Mouse (Mus musculus): ENCODE data around the gene Olfr120. TPM values are rescaled to one million over a fixed set of nuclear protein-coding genes. Genes with fewer than 3 reads are reported as not detected.
"Not testable (repeated sequence)": the region's sequence is repeated elsewhere in the genome, so short reads cannot be mapped to it uniquely, and the experiment has no call there.

Gene Olfr120
- polyA plus RNA-seq (2014; fragmentation: Nextera tagmentation; extraction: Ambion mirVana): not detected in 2 replicates

GRCm38 (mm10) chr17:37721508-37721907, at the start of gene Olfr120:
Gene Olfr120 (plus strand): TSS chr17:37721808.
- Histone ChIP-seq H3K27ac (ENCODE audit: low read depth, low read length) (no peak within 1 kb of the TSS), H3K4me1 (ENCODE audit: control insufficient read depth, insufficient read depth, low read length) (no peaks in the 10 kb centered on the region), H3K36me3 (ENCODE audit: control insufficient read depth, insufficient read depth, low read length) (no peaks in the 10 kb centered on the region), H3K9me3 (ENCODE audit: control insufficient read depth, low read length) (no peaks in the 10 kb centered on the region), H3K9ac (ENCODE audit: low read depth, low read length) (no peak within 1 kb of the TSS), H3K4me3 (ENCODE audit: low read length) (no peak within 1 kb of the TSS), H3K4me2 (replicated peaks; ENCODE audit: low read depth, low read length) (no peak within 1 kb of the TSS), H3K27me3 (ENCODE audit: control insufficient read depth, insufficient read depth, low read length) (no peaks in the 10 kb centered on the region)
- ATAC-seq (ENCODE audit: low FRiP score, low TSS enrichment): no peak
- 69% methylated on average over 1 of the region's 1 CpGs for whole genome bisulfite sequencing

GRCm38 (mm10) chr17:37696264-37696663, 25.3 kb upstream of the Olfr120 start, which contains the start of gene Olfr119:
Gene Olfr119 (plus strand): TSS chr17:37696564.
- not testable (repeated sequence) for H3K27me3 ChIP-seq (ENCODE audit: control insufficient read depth, insufficient read depth, low read length); H3K4me2 ChIP-seq (replicated peaks; ENCODE audit: low read depth, low read length); H3K27ac ChIP-seq (ENCODE audit: low read depth, low read length); H3K9me3 ChIP-seq (ENCODE audit: control insufficient read depth, low read length); H3K36me3 ChIP-seq (ENCODE audit: control insufficient read depth, insufficient read depth, low read length); ATAC-seq (ENCODE audit: low FRiP score, low TSS enrichment); H3K4me1 ChIP-seq (ENCODE audit: control insufficient read depth, insufficient read depth, low read length); H3K9ac ChIP-seq (ENCODE audit: low read depth, low read length); H3K4me3 ChIP-seq (ENCODE audit: low read length)
- 70% methylated on average over 1 of the region's 1 CpGs for WGBS

GRCm38 (mm10) chr17:37738070-37738469, 16.5 kb downstream of the Olfr120 start:
- no peak for ATAC-seq (ENCODE audit: low FRiP score, low TSS enrichment)
- Histone ChIP-seq H3K9me3 (ENCODE audit: control insufficient read depth, low read length) (no peaks in the 10 kb centered on the region), H3K27me3 (ENCODE audit: control insufficient read depth, insufficient read depth, low read length) (no peaks in the 10 kb centered on the region), H3K27ac (ENCODE audit: low read depth, low read length) (no peak overlapping the region), H3K9ac (ENCODE audit: low read depth, low read length) (no peak overlapping the region), H3K4me2 (replicated peaks; ENCODE audit: low read depth, low read length) (no peak overlapping the region), H3K4me1 (ENCODE audit: control insufficient read depth, insufficient read depth, low read length) (no peaks in the 10 kb centered on the region), H3K4me3 (ENCODE audit: low read length) (no peak overlapping the region), H3K36me3 (ENCODE audit: control insufficient read depth, insufficient read depth, low read length) (no peaks in the 10 kb centered on the region)
- WGBS: 57% methylated on average over 7 of the region's 7 CpGs

GRCm38 (mm10) chr17:37768307-37768706, 46.7 kb downstream of the Olfr120 start, which contains the start of gene Olfr122:
Gene Olfr122 (plus strand): TSS chr17:37768607.
- Histone ChIP-seq H3K9me3 (ENCODE audit: control insufficient read depth, low read length) (no peaks in the 10 kb centered on the region), H3K4me1 (ENCODE audit: control insufficient read depth, insufficient read depth, low read length) (no peaks in the 10 kb centered on the region), H3K36me3 (ENCODE audit: control insufficient read depth, insufficient read depth, low read length) (no peaks in the 10 kb centered on the region), H3K9ac (ENCODE audit: low read depth, low read length) (no peak within 1 kb of the TSS), H3K4me2 (replicated peaks; ENCODE audit: low read depth, low read length) (no peak within 1 kb of the TSS), H3K27me3 (ENCODE audit: control insufficient read depth, insufficient read depth, low read length) (no peaks in the 10 kb centered on the region), H3K27ac (ENCODE audit: low read depth, low read length) (no peak within 1 kb of the TSS), H3K4me3 (ENCODE audit: low read length) (no peak within 1 kb of the TSS)
- WGBS: 88% methylated on average over 4 of the region's 4 CpGs
- ATAC-seq (ENCODE audit: low FRiP score, low TSS enrichment): no peak

Other genes starting within 250 kb of the Olfr120 start
- not detected in 2 replicates for gene H2-M2, start 238.3 kb upstream of the Olfr120 start, polyA plus RNA-seq (2014; fragmentation: Nextera tagmentation; extraction: Ambion mirVana)
- gene Olfr110, start 229.3 kb upstream of the Olfr120 start, polyA plus RNA-seq (2014; fragmentation: Nextera tagmentation; extraction: Ambion mirVana): not detected in 2 replicates
- gene Olfr111, start 213.8 kb upstream of the Olfr120 start, polyA plus RNA-seq (2014; fragmentation: Nextera tagmentation; extraction: Ambion mirVana): not detected in 2 replicates
- gene Olfr112, start 152.4 kb upstream of the Olfr120 start, polyA plus RNA-seq (2014; fragmentation: Nextera tagmentation; extraction: Ambion mirVana): not detected in 2 replicates
- not detected in 2 replicates for gene Olfr113, start 144.1 kb upstream of the Olfr120 start, polyA plus RNA-seq (2014; fragmentation: Nextera tagmentation; extraction: Ambion mirVana)
- gene Olfr114, start 129.1 kb upstream of the Olfr120 start, polyA plus RNA-seq (2014; fragmentation: Nextera tagmentation; extraction: Ambion mirVana): not detected in 2 replicates
- gene Olfr115, start 94.7 kb upstream of the Olfr120 start, polyA plus RNA-seq (2014; fragmentation: Nextera tagmentation; extraction: Ambion mirVana): not detected in 2 replicates
- gene Olfr116, start 94.6 kb upstream of the Olfr120 start, polyA plus RNA-seq (2014; fragmentation: Nextera tagmentation; extraction: Ambion mirVana): not detected in 2 replicates
- not detected in 2 replicates for gene Olfr117, start 58.0 kb upstream of the Olfr120 start, polyA plus RNA-seq (2014; fragmentation: Nextera tagmentation; extraction: Ambion mirVana)
- gene Olfr118, start 54.8 kb upstream of the Olfr120 start, polyA plus RNA-seq (2014; fragmentation: Nextera tagmentation; extraction: Ambion mirVana): not detected in 2 replicates
- not detected in 2 replicates for gene Olfr119, start 25.2 kb upstream of the Olfr120 start, polyA plus RNA-seq (2014; fragmentation: Nextera tagmentation; extraction: Ambion mirVana)
- not detected in 2 replicates for gene Olfr121, start 27.0 kb downstream of the Olfr120 start, polyA plus RNA-seq (2014; fragmentation: Nextera tagmentation; extraction: Ambion mirVana)
- not detected in 2 replicates for gene Olfr122, start 46.8 kb downstream of the Olfr120 start, polyA plus RNA-seq (2014; fragmentation: Nextera tagmentation; extraction: Ambion mirVana)
- not detected in 2 replicates for gene Olfr123, start 71.7 kb downstream of the Olfr120 start, polyA plus RNA-seq (2014; fragmentation: Nextera tagmentation; extraction: Ambion mirVana)
- gene Olfr124, start 78.1 kb downstream of the Olfr120 start, polyA plus RNA-seq (2014; fragmentation: Nextera tagmentation; extraction: Ambion mirVana): not detected in 2 replicates
- not detected in 2 replicates for gene Olfr125, start 111.1 kb downstream of the Olfr120 start, polyA plus RNA-seq (2014; fragmentation: Nextera tagmentation; extraction: Ambion mirVana)
- not detected in 2 replicates for gene Olfr126, start 125.7 kb downstream of the Olfr120 start, polyA plus RNA-seq (2014; fragmentation: Nextera tagmentation; extraction: Ambion mirVana)
- not detected in 2 replicates for gene Olfr127, start 178.6 kb downstream of the Olfr120 start, polyA plus RNA-seq (2014; fragmentation: Nextera tagmentation; extraction: Ambion mirVana)
- not detected in 2 replicates for gene Olfr128, start 198.7 kb downstream of the Olfr120 start, polyA plus RNA-seq (2014; fragmentation: Nextera tagmentation; extraction: Ambion mirVana)
- not detected in 2 replicates for gene Olfr761, start 231.3 kb downstream of the Olfr120 start, polyA plus RNA-seq (2014; fragmentation: Nextera tagmentation; extraction: Ambion mirVana)